Comparison of ENCODE assay signal across 12 mouse cellular contexts in genomic region chr8:108724818-108725506, GRCm38 (mm10).
DNase-seq lines count a peak whose midpoint lies in the region; ATAC-seq and TF ChIP-seq lines count a peak whose summit lies in the region.
"Had no signal": no experiment of that assay in that cellular context is flagged by ENCODE, and none has a peak within 500 bp of the region (broad histone marks: within the 10 kb centered on the region; RNA-seq: fewer than 3 reads in every experiment).

No protein-coding gene starts in this region.

- peak overlapping the region; percentile 11 for H3K4me2 ChIP-seq in hindbrain, embryonic 12.5 days (replicated peaks)
- H3K4me2 ChIP-seq in hindbrain, embryonic 13.5 days: no peak overlapping the region
- peak overlapping the region; percentile 37 for H3K4me2 ChIP-seq in liver, embryonic 11.5 days
- no peak overlapping the region for H3K4me2 ChIP-seq in stomach, embryonic 14.5 days (replicated peaks; ENCODE audit: low read depth, low read length)
- H3K4me2 ChIP-seq: midbrain, embryonic 12.5 days had no signal

- no peaks in the 10 kb centered on the region for H3K36me3 ChIP-seq in hindbrain, embryonic 12.5 days
- H3K36me3 ChIP-seq in hindbrain, embryonic 13.5 days: no peaks in the 10 kb centered on the region
- H3K36me3 ChIP-seq in liver, embryonic 11.5 days (ENCODE audit: control insufficient read depth, insufficient read depth, low read length): no peaks in the 10 kb centered on the region
- no peaks in the 10 kb centered on the region for H3K36me3 ChIP-seq in stomach, embryonic 14.5 days (ENCODE audit: control insufficient read depth, insufficient read depth, low read length)
- H3K36me3 ChIP-seq: midbrain, embryonic 12.5 days had no signal

- H3K4me3 ChIP-seq in hindbrain, embryonic 12.5 days: no peak overlapping the region
- H3K4me3 ChIP-seq in hindbrain, embryonic 13.5 days: no peak overlapping the region
- no peak overlapping the region for H3K4me3 ChIP-seq in liver, embryonic 11.5 days (ENCODE audit: low read depth, low read length)
- H3K4me3 ChIP-seq in stomach, embryonic 14.5 days (ENCODE audit: low read depth, low read length): no peak overlapping the region
- H3K4me3 ChIP-seq in layer of hippocampus, adult 2 months: no peak overlapping the region
- H3K4me3 ChIP-seq: midbrain, embryonic 12.5 days had no signal

- TF ChIP-seq CTCF in layer of hippocampus, adult 2 months (conservative IDR thresholded peaks at IDR 0.05): no peak

- H3K27ac ChIP-seq in hindbrain, embryonic 12.5 days: no peak overlapping the region
- no peak overlapping the region for H3K27ac ChIP-seq in hindbrain, embryonic 13.5 days
- no peak overlapping the region; the same call in 1 of the 2 replicates for H3K27ac ChIP-seq in liver, embryonic 11.5 days (ENCODE audit: low read depth, low read length)
- peak overlapping the region; percentile 66; the same call in 1 of the 2 replicates for H3K27ac ChIP-seq in stomach, embryonic 14.5 days (ENCODE audit: low read length)
- no peak overlapping the region for H3K27ac ChIP-seq in layer of hippocampus, adult 2 months
- H3K27ac ChIP-seq: midbrain, embryonic 12.5 days had no signal

- no peak for DNase-seq in liver, embryonic 11.5 days (ENCODE audit: low spot score)
- no peak for DNase-seq in layer of hippocampus, adult 2 months (ENCODE audit: low spot score in 2 of 2)
- DNase-seq in spleen, adult 18-20 months: no peak
- no peak for DNase-seq in layer of hippocampus, adult 9-10 months (ENCODE audit: low spot score)
- DNase-seq: cerebellum, postnatal 36 days; kidney, postnatal 4 days had no signal

- no peak for ATAC-seq in hindbrain, embryonic 12.5 days (ENCODE audit: low FRiP score)
- no peak for ATAC-seq in hindbrain, embryonic 13.5 days (ENCODE audit: low FRiP score)
- peak; percentile 30; the same call in 1 of the 2 replicates for ATAC-seq in common myeloid progenitor, adult 5-6 weeks (replicated peaks; ENCODE audit: low read depth, poor library complexity, severe bottlenecking)
- ATAC-seq in liver, embryonic 11.5 days (replicated peaks; ENCODE audit: low FRiP score): peak; percentile 87
- 0 out of 2 replicates have a peak, but pooled peaks have one; percentile 26 for ATAC-seq in stomach, embryonic 14.5 days (ENCODE audit: insufficient number of reproducible peaks, insufficient read depth, low FRiP score, low read depth)
- ATAC-seq: CD4-positive, CD25-positive, alpha-beta regulatory T cell, adult 4 months had no signal

- no peak overlapping the region for H3K9ac ChIP-seq in hindbrain, embryonic 12.5 days
- H3K9ac ChIP-seq in hindbrain, embryonic 13.5 days: no peak overlapping the region
- H3K9ac ChIP-seq in liver, embryonic 11.5 days (ENCODE audit: low read depth, low read length): no peak overlapping the region
- H3K9ac ChIP-seq in stomach, embryonic 14.5 days (replicated peaks; ENCODE audit: low read depth, low read length): no peak overlapping the region
- H3K9ac ChIP-seq: midbrain, embryonic 12.5 days had no signal

- 31% methylated on average over 11 of the region's 11 CpGs for WGBS in hindbrain, embryonic 12.5 days
- WGBS in hindbrain, embryonic 13.5 days: 29% methylated on average over 11 of the region's 11 CpGs
- WGBS in liver, embryonic 11.5 days: 15% methylated on average over 11 of the region's 11 CpGs
- 23% methylated on average over 11 of the region's 11 CpGs for WGBS in stomach, embryonic 14.5 days

- H3K9me3 ChIP-seq in hindbrain, embryonic 12.5 days (replicated peaks): no peaks in the 10 kb centered on the region
- H3K9me3 ChIP-seq in hindbrain, embryonic 13.5 days: no peaks in the 10 kb centered on the region
- no peaks in the 10 kb centered on the region for H3K9me3 ChIP-seq in liver, embryonic 11.5 days (ENCODE audit: control insufficient read depth, low read length)
- H3K9me3 ChIP-seq in stomach, embryonic 14.5 days (ENCODE audit: control insufficient read depth, low read depth, low read length): no peaks in the 10 kb centered on the region
- H3K9me3 ChIP-seq: midbrain, embryonic 12.5 days had no signal

- H3K4me1 ChIP-seq in hindbrain, embryonic 12.5 days: peaks cover 91% of the 10 kb centered on the region
- peaks cover 91% of the 10 kb centered on the region for H3K4me1 ChIP-seq in hindbrain, embryonic 13.5 days (replicated peaks)
- H3K4me1 ChIP-seq in liver, embryonic 11.5 days (replicated peaks; ENCODE audit: control insufficient read depth, insufficient read depth, low read length): peaks cover 66% of the 10 kb centered on the region
- H3K4me1 ChIP-seq in stomach, embryonic 14.5 days (ENCODE audit: control insufficient read depth, insufficient read depth, low read length): peaks cover 74% of the 10 kb centered on the region

- H3K27me3 ChIP-seq in hindbrain, embryonic 12.5 days: peaks cover 39% of the 10 kb centered on the region
- peaks cover 75% of the 10 kb centered on the region for H3K27me3 ChIP-seq in hindbrain, embryonic 13.5 days
- H3K27me3 ChIP-seq in liver, embryonic 11.5 days (replicated peaks; ENCODE audit: control insufficient read depth, insufficient read depth, low read length): no peaks in the 10 kb centered on the region
- H3K27me3 ChIP-seq in stomach, embryonic 14.5 days (ENCODE audit: control insufficient read depth, insufficient read depth, low read length): no peaks in the 10 kb centered on the region

Comparison
In these comparisons a context has a peak if more than half of its experiments do, and no peak if none do; other contexts are left out.
1. H3K4me2 ChIP-seq: peak in hindbrain, embryonic 12.5 days (single experiment) and liver, embryonic 11.5 days (single experiment); none in hindbrain, embryonic 13.5 days (single experiment) and stomach, embryonic 14.5 days (single experiment).
2. ATAC-seq: peak in common myeloid progenitor, adult 5-6 weeks (single experiment), liver, embryonic 11.5 days (single experiment) and stomach, embryonic 14.5 days (single experiment); none in hindbrain, embryonic 12.5 days (single experiment) and hindbrain, embryonic 13.5 days (single experiment).